Mouse (Mus musculus): ENCODE results near the gene Ubald2.
"Not testable (repeated sequence)": the region's sequence is repeated elsewhere in the genome, so short reads cannot be mapped to it uniquely, and the experiment has no call there.

The Ubald2 gene

DNA sequence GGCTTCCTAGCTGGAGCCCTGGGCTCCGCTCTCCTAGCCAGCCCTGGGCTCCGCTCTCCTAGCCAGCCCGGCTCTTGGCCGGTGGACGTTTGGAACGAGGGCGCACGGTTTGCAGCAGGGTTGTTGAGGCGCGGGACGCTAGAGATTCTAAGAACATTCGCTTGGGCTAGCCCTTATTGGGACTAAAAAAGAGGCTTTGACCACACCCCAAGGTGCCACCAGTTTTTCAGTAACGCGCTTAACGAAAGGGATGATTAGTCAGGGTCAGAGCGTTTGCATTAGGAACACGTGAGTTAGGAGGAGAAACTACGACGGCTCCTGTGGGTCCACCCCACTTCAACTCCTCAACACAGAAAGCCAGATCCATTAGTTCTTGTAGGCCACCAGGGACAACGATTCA lies 32.2 kb downstream of the Ubald2 start, which contains the start of gene Qrich2:
Gene Qrich2 (minus strand): TSS at position 101 of the 400 bp plus-strand sequence.
- DNase-seq, result no peak

DNA sequence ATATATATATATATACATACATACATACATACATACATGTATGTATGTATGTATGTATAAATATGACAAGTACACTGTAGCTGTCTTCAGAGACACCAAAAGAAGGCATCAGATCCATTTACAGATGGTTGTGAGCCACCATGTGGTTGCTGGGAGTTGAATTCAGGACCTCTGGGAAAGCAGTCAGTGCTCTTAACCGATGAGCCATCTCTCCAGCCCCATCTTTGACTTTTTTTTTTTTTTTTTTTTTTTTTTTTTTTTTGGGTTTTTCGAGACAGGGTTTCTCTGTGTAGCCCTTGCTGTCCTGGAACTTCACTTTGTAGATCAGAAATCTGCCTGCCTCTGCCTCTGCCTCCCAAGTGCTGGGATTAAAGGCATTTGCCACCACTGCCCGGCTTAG lies 34.4 kb downstream of the Ubald2 start:
- DNase-seq, result not testable (repeated sequence)

DNA sequence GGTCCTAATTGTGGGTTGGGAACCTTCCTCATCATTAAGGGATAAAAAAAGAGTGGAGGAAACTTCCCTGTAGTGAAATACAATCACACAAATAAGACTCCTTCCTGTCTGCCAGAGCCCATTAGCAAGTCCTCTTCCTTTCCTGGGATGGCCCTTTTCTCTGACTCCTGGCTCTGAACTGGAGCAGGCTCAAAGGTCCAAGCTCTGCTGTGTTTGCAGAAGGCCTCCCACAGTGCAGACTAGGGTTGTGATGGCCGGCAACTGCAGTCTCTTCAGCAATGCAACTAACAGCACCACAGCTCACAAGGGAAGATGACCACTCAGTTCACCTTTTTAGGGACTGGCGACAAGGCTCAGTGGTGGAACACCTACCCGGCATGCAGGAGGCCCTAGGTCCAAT lies 36.4 kb downstream of the Ubald2 start:
- no peak for DNase-seq

DNA sequence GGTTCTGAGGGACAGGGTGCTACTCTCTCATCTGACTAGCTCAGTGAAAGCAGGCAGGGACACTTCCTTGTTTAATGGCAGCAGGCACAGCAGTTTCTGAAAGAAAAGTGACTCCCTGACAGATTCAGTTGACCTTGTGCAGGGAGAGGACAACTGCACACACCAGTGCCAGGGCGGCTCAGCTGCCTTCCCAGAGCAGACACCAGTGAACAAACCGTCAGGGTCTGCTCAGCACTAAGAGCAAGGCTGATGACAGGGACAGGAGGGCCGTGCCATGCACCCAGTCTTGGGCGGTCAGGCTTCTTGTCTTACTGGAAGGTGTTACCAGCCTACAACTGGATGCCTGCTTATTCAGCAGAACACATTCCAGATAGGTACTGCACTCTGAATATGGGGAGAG lies 37.0 kb downstream of the Ubald2 start:
- DNase-seq, result no peak

DNA sequence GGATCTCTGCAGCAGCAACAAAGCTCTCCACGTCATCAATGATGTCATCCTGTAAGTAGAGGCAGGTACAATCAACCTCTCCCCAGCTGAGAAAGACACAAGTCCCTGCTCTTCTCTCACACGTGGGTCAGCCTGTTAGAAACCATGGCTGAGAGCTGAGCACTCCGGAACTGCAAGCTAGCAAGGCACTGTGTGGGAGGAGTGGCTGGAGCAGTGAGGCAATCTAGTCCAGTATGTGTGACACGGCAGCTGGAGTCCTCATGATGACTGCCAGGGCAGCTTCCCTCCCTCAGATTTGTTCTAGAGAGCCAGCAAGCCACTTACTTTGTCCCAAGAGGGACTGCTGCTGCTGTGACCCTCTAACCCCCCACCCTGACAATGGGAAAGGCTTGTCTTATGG lies 38.4 kb downstream of the Ubald2 start:
- no peak for DNase-seq

DNA sequence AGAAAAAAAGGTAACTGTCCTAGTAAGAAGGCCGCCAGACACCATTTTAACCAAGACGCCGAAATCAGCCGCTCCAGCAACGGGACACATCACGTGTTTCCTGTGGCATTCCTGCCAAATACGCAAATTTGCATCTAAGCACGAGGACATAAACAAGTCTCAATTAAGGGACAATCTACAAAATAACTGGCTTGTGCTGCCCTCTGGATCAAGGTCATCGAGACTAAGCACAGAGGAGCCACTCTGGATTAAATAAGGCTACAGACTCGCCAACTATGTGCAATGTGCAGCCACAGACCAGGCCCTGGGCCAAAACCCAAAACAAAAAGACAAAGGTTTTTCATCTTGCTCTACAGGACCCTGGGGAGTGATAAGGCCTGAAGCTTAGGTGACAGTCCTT lies 42.1 kb downstream of the Ubald2 start:
- DNase-seq, result no peak

DNA sequence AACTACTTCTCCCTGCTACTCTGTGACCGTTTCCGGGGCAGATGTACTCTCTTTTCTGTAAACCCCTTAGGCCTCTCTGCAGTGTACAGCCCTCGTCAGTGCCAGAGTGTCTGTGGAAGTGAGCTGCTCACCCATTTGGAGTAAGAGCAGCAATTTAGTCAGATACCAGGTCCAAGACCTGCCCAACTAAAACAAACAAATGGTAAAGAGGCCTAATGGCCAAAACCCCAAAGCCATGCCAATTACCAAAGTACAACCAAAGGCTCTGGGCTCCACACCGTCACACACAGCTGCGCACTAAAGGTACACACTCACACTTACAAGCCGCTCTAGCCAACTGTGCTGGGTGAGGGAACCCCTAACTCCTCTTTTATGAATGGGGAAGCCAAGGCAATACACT lies 42.8 kb downstream of the Ubald2 start:
- no peak for DNase-seq

DNA sequence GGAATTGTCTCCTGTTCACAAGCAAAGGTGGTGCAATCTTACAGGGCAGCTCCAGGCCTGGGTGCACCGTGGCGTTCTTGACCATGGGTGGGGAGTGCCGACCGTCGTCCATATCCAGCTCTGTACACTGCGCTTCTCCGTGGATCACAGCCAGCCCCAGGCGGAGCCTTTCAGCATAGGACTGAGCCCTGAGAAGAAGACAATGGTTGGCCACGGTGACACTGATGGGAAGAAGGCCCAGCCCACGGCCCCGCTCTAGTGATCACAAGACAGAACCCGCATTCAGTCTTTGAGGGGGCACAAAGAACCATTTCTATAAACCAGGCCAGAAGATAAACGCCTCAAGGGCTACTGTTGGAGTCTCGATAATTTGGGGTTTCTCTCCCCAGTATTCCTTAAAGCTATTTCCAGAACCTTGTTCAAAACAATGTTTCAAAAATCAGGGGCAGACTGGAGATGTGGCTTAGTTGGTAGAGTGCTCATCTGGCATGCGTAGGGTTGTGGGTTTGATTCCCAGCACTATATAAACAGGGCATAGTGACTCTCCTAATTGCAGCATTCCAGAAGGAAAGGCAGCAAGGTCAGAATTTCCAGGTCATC lies 43.4 kb downstream of the Ubald2 start:
- no peak for DNase-seq

DNA sequence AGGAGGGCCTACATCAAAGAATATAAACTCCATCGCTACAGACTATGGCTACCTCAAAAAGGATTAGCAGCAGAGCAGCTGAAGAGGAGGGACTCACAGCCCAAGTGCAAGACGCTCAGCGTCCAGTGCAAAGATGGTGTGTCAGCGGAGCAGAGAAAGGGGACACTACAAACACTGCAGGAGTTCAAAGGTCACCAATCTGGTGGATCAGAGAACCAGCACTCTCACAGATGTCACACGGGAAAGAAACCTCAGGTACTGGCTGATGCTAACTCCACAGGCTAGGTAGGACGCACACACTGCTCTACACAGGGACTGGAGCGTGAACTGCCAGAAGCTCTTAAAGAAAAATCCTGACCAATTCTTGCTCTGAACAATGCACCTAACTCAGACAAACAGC lies 45.1 kb downstream of the Ubald2 start:
- no peak for DNase-seq

DNA sequence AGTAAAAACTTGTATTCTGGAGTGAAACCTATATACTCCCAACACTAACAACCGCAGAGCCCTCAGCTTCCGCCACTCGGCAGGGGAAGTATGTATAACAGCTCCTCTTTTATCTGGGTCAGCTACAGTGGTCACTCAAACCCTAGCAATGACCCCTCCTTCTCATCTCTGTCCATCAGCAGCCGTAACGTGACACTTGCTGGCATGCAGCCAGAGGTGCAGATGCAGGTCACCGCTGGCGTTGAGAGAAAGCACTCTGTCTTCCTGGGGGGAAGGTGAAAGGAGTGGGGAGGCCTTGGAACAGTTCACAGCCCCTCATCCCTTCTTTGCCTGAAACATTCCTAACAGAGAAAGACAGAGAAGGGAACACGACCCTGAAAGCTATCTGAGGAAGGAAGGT lies 45.9 kb downstream of the Ubald2 start:
- DNase-seq, result no peak

DNA sequence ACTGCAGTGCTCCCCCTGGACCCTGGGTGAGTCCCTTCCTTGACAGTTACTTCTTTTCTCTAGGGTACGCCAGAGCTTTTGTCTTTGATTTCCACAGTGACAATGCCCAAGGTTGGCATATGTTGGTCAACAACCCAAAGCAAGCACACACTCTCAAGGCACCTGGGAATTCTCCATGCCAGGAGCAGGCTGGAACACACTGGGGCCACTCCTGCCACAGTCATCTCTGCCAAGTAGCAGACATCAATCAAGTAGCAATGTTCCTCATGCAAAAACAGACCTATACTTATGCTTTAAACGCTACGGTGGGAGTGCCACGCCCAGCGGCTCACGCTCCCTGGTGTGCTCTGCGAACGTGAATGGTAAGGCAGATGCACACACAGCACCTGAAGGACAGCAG lies 47.1 kb downstream of the Ubald2 start:
- DNase-seq, result no peak

DNA sequence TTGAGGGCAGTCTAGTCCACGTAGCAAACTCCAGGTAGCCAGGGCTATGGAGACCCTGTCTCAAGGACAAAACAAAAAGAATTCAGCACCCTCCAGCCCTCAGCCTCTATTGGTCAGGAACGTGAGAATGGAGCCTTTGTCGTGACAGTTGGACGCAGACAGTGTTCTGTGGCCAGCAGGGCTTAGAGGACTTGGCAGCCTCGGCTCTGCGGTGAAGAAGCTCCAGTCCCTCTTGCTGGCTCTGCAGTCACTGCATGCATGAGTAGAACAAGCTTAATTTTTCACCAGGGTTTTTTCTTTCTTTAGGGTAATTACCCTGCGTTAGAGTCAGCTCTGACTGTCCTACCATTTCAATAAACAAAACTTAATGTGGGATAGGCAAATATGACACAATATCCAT lies 47.9 kb downstream of the Ubald2 start:
- DNase-seq, result no peak

DNA sequence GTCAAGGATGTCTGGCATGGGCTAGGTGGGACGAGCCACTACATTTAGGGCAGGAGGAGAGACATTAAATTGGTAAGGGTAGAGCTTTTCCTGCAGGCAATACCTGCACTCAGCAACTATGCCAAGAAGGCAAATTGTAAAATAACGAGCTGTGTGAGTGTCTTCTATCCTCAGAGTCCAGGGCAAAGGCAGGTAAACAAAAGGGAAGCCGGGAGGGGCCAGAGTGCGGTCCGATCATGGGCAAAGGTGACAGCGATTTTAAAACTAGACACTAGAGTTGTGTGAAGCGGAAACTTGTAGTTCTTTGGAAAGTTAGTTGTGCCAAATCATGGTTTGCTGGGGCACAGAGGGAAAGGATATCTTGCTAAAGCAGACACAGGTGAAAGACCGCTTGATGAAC lies 50.4 kb downstream of the Ubald2 start:
- DNase-seq, result no peak

DNA sequence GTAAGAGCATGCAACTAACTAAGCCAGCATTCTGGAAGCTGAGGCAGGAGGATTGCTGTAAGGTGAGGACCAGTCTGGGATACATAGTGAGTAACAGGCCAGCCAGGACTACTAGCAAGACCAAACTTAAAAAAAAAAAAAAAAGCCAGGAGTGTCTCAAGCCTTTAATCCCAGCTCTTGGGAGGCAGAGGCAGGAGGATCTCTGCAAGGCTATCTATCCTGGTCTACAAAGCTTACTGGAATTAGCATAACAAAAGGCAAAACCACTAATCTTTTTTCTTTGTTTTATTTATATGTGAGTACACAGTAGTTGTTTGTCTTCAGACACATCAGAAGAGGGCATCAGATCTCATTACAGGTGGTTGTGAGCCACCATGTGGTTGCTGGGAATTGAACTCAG lies 54.3 kb downstream of the Ubald2 start:
- no peak for DNase-seq
